Mouse (Mus musculus) left cerebral cortex, postnatal 4 days (tissue): ENCODE measurements at regions not wholly inside any gene's neighbourhood (a gene's known extent, or its start where the extent isn't known, plus 50 kb on each side); places are given as distances from the start of the nearest gene placed in this dataset.

Source experiments
- DNase-seq: peaks from one replicate; pipeline ENCODE4 v3.0.0-alpha.2; 2022
- intact Hi-C: fragments of 180-260 bp; cut with DNase I; formaldehyde crosslinking; loops from one replicate; pipeline ENCODE4 v1.15.1; 2025

DNA sequence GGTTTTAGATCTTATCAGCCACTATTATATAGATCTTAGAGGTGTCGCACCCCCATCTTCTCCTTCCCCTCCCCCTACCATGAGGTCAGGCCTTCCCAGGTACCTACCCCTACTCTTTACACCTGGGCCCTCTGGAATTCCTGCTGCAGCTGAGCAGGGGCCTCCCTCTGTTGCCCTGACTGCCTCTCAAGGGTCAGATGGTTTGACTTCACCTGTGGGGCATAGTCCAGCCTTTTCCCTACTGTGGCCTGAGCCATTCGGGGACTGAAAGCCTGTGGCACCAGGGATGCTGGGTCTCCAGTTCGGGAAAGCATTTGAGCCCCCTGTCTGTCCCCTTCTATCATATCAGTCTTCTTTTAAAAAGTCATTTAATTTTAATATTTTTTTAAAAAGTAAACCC lies 196.4 kb downstream of the Gadd45g start:
- intact Hi-C loops, result no loop called here
- DNase-seq, result no peak

DNA sequence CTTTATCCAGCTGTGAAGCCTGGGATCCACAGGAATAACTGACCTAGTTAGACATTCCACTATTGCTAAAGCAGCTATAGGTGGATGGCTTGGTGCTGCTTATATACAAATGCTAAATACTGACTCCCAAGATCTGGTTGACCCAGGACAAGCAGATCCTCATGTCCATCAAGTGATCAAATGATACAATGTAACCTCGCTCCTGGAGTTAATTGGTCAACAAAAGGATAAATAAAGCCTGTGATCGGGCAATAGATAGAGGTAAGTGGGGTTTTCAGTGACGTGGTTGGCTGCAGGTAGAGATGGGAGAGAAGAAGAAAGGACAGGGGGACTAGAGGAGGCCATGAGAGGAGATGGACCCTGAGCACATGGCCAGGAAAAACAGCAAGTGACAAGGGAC lies 197.4 kb downstream of the Gadd45g start:
- no peak for DNase-seq
- intact Hi-C loops, result no loop called here

DNA sequence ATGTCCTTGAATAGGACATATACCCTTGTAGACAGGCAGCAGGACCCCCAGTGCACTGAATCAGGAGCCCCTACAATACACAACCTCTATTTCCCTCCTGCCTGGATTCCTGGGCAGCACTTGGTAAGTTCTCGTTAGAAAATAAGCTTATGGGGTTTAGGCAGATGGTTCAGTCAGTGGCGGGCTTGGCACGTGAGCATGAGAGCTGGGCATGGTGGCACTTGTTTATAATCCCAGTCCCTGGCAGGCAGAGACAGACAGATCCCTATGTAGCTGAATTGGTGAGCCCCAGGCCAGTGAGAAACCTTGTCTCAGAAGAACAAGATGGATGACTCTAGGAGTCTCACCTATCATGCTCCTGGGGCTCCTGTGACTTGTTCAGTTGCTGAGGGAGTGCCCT lies 198.9 kb downstream of the Gadd45g start:
- peak; percentile 54 for DNase-seq
- intact Hi-C loops, result no loop called here

DNA sequence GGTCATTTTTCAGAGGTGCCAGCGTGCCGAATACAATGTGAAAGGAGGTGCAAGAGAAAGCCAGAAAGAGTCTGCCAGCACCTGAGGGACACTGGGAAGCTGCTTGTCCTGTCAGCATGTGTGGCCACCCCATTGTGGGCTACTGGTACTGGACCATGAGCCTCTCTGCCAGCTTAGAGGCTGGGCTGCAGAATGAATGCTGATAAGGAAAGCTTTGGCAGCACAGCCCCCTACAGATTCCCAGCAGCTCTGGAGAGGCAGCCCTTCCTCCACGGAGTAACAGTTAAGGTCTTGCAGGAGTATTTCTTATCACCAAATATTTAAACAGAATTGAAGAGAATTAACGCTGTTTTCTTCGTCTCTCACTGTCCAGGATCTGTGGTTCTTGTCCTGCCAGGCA lies 199.5 kb downstream of the Gadd45g start:
- DNase-seq, result no peak
- intact Hi-C loops, result no loop called here

DNA sequence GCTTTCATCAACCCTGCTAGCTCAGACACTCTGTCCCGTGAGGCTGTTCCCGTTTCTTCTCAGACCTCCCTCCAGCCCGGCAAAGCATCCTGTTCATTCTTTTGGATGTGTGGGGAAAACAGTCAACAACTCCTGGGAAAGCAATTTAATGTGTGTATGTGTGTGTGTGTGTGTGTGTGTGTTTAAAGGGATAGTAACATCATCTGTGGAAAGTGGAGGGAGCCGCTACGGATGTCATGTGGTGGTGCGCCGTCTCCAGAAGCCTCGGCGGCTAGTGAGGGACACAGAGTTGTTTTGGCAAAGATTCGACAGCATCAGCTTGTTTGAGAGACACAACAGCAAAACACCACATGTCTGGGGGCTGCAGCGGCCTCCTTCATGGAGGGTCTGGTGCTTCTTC lies 200.2 kb downstream of the Gadd45g start:
- intact Hi-C loops, result no loop called here
- DNase-seq, result no peak

DNA sequence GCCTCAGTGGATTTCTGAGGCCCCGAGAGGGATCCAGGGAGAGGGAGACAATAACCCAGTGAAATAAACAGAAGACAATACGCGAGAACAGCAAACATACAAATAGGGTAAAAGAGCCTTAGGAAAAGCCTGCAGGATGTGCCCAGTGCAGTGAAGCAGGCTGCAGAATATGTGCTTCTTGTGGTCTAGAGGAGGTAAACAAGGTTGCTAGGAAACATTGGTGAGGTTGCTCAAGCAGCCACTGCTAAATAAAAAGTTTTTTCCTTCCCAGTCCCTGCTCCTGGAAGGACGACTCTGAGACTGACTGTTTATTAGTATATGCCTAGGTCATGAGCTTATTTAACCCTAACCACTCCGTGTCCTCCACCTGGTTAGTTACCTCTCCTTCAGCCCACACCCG lies 201.5 kb downstream of the Gadd45g start:
- intact Hi-C loops, result no loop called here

DNA sequence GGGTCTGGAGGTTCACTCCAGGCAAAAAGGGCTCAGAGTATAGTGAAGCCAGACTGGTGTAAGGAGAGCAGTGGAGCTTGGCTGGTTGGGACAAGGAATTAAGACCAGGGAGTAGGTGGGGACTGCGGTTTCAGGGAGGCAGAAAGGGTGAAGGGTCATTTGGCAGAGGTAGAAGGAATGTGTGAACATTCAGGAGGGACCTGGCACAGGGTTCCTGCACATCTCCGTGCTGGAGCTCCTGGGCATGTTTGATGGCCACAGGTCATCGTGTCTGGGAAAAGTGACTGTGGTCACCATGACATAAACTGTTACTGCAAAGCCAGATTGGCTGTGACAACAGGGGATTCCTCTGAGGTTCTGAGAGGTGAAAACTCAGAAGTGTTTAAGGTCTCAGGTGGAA lies 202.3 kb downstream of the Gadd45g start:
- intact Hi-C loops, result no loop called here
- no peak for DNase-seq

More for the DNA sequence above, 201.5 kb downstream of the Gadd45g start:
- DNase-seq, result no peak

DNA sequence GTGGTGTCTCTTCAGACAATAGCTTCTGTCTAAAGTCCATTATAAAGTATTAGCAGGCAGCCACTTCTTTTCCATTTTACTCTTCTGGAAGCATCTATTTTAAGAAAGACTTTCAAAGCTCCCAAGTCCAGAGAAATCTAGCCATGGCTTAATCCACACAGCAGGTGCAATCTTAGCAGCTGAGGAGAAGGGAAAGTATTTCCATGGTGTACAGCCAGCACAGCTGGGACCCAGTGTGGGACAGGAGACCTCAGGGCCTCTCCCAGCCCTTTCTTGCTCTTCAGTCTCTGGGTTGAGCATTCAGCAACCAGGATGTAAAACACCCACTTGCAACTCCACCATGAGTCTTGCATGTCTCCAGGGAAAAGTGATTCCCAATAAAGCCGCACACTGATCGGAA lies 202.8 kb downstream of the Gadd45g start:
- intact Hi-C loops, result no loop called here
- DNase-seq, result no peak

DNA sequence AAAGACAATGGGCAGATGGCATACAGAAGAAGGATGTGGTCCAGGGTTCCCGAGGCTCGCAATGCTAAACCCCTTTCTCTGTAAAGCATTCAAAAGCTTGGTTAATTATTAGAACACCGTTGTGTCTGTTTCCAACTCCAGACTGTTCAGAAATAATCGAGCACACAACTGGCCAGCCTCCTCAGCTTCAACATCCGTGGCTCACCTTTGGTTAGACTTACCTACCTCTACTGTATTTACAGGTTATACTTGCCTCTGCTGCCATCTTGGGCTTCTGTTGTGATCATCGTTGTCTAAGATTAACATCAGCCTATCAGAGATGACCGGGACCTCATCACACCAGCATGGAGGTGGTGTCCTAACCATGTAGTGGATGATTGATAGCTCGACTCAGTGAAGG lies 209.3 kb downstream of the Gadd45g start:
- intact Hi-C loops, result no loop called here
- no peak for DNase-seq

DNA sequence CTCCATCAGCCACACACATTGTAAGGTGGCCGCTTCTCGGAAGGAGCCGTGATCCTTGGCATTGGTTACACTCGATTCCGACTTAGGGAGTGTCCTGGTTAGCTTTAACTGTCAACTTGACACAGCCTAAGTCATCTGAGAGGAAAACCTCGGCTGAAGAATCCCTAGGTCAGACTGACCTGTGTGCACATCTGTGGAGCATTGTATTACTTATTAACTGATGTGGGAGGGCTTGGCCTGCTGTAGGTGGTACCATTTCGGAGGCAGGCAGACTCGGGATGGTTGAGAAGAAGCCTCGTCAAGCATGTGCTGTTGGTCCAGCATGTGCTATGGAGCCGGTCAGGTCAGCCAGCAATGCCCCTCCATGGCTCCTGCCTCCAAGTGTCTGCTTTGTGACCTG lies 211.0 kb downstream of the Gadd45g start:
- intact Hi-C loops, result no loop called here
- no peak for DNase-seq

DNA sequence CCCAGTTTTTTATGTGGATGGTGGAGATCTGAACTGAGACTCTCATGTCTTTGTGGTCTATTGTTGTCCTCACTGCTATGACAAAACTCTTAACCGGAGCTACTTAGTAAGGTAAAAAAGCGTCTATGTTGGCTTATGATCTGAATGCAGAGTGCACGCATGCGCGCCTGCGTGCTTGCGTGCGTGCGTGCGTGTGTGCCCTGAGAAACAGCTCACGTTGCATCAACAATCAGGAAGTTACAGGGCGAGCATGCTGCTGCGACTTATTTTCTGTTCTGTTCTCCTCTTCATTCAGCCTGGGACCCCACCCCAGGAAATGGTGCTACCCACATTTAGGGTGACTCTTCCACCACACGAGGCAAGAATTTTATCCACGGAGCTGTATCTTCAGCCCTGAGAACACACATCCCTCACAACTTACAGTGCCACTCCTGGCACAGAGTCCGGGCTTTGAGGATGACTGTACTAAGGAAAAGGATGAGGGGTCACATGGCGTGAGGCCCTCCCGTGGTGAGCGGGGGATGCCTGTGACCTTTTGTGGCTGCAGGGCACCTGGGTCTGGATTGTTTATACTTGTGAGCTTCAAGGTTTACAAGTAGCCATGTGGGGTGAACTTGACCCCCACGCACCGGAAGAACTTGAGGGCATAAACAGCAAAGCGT lies 213.4 kb downstream of the Gadd45g start:
- DNase-seq, result no peak
- intact Hi-C loops, result no loop called here

DNA sequence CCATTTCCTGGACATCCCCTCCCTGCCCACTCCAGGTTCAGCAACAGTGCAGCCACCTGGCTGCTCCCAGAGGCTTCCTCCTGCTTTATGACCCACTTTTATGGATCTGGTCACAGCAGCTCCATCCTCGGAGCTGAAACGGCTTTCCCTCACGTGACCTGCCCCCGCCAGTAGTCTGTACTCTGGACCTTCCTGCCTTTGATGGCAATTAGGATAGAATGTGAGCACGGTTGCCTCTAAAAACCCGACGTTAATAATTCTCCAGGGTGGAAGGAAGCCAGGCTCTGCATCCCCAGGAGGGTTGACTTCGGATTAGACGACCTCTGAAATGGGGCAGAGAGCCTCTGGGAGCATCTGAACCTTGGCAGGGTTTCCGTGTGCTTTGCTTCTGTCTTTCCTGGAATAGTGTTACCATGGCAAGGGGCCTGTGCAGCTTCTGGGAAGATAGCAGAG lies 214.0 kb downstream of the Gadd45g start:
- no peak for DNase-seq
- intact Hi-C loops, result no loop called here

DNA sequence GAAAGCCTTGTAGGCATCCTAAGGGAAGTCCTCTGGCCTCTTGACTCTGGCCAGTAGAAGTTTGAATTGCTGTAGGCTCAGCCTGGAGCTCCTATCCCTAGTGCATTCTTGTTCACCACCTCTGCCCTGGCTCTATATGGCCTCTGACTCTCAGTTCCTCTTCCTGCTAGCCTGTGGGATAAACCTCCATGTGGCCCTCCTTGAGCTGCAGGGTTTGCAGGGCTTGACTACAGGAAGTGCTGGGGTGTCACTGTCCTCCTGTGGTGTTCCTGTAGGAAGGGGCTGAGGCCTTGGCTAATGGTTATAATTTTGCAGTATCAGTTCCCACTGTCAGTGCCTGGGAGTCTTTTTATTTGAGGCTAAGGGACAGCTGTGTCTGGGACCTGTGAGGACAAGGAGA lies 215.0 kb downstream of the Gadd45g start:
- DNase-seq, result no peak
- intact Hi-C loops, result no loop called here

DNA sequence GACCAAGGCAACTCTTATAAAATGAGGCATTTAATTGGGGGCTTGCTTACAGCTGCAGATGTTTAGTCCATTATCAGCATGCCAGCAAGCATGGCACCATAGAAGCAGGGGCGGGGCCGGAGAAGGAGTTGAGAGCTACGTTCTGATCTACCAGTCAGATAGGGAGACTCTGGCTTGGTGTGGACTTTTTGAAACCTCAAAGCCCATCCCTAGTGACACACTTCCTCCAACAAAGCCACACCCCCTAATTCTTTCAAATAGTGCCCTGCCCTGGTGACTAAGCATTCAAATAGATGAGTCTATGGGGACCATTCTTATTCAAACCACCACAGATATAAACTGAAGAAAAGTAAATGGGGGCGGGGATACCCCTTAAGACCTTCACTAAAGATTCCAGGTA lies 215.4 kb downstream of the Gadd45g start:
- DNase-seq, result no peak
- intact Hi-C loops, result no loop called here

DNA sequence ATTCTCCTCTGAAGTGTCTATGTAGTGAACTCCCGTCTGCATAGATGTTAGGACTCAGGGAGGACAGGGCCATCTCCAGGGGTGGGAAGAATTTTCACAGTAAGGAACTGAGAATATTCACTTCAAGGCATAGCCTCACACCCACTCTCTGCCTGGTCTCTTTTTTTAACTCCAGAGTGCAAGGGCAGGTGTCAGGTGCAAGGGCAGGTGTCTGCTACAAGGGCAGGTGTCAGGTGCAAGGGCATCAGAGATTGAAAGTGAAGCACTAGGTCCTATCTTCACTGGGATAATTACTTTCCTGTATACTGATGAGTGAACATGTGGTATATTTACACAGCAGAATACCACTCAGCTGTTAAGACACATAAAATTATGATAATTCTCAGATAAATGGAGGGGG lies 216.1 kb downstream of the Gadd45g start:
- DNase-seq, result no peak
- intact Hi-C loops, result no loop called here

DNA sequence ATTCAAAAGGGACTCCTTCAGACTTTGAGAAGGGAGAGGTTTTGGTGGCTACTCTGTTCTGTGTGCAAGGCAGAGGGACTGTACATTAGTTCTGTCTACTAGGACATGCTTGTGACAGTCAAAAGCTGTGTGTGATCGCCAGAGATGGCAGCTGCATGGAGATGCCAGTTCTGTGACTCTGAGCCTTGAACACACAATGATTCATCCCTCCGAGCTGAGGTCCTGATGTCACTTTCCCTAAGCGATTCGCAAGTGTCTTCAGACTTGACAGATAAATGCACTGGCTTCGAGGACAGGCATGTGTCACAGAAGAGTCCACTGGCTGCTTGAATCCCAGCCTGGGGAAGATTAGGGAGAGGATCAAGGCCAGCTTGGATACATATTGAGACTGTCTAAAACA lies 218.8 kb downstream of the Gadd45g start:
- no peak for DNase-seq
- intact Hi-C loops, result no loop called here

DNA sequence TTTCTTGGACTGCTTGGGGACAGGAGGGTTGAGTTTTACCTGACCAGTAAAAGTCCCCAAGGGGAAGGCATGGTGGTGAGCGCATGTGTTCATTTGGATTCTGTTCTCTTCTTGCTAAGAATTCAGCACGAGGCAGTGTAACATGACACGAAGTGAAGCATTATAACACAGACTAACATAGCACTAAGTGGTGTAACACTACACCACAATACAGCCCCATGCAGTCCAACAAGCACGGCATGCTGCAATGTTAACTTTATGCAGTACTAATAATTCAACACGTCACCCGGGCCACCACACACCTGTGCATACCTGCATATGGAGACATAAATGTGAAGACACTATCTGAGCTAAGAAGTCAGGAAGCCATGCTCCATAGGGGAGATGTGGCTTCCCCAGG lies 219.2 kb downstream of the Gadd45g start:
- no peak for DNase-seq
- intact Hi-C loops, result no loop called here

DNA sequence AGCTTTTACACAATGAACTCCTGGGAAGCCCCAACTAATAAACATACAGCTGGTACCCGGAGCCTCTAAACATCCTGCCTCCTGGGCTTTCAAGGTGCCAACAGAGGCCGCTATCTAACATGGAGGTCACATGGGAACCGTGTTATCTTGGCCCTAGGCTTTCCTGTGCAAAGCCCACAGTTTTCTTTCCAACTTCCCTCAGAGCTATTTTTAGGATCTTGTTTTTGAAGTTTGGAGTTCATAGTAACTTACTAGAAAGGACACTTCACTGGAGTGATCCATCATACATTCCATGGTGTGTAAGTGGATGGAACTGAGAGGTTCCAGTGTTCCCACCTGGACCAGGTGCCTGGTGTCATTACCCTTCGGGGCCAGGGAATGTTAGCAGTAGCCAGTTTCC lies 220.6 kb downstream of the Gadd45g start:
- DNase-seq, result no peak
- intact Hi-C loops, result no loop called here

DNA sequence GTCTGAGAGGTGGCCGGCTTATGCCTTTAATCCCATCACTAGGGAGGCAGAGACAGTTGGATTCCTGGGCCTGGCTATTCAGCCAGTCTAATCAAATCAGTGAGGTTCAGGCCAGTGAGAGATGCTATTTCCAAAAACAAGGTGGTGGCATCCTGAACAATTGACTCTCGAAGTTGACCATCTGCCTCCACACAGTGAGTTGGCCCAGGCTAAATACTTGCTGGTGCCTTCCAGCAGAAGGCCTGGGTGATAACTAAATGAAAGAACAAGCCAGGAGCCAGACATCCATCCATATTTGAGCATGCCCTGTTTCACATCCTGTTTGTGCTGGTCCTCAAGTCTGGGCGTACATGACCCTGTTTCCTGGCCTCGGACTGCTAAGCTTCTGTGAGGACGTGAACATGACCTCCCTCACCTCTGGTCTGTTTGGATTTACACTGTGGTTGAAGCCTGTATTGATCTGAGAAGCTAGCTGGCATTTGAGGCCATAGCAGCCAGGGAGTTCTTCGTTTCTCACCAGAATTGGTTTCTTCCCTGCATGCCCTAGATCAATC lies 222.5 kb downstream of the Gadd45g start:
- no peak for DNase-seq
- intact Hi-C loops, result no loop called here

DNA sequence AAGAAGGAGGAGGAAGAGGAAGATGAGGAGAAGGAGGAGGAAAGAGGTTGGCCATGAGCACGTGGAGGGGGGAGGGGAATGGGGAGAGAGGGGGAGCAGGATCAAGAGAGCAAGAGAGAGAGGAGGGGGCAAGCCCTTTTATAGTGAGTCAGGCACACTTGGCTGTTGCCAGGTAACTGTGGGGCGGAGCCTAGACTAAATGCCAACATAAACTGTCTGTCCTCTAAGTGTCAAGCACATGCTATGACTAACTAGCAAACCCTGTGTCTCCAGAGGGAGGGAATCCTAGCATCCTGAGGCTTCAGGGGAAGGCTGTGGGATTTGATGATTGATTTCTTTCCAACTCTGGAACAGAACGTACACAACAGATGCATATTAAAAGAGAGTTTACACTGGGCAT lies 223.2 kb downstream of the Gadd45g start:
- intact Hi-C loops, result no loop called here
- no peak for DNase-seq

DNA sequence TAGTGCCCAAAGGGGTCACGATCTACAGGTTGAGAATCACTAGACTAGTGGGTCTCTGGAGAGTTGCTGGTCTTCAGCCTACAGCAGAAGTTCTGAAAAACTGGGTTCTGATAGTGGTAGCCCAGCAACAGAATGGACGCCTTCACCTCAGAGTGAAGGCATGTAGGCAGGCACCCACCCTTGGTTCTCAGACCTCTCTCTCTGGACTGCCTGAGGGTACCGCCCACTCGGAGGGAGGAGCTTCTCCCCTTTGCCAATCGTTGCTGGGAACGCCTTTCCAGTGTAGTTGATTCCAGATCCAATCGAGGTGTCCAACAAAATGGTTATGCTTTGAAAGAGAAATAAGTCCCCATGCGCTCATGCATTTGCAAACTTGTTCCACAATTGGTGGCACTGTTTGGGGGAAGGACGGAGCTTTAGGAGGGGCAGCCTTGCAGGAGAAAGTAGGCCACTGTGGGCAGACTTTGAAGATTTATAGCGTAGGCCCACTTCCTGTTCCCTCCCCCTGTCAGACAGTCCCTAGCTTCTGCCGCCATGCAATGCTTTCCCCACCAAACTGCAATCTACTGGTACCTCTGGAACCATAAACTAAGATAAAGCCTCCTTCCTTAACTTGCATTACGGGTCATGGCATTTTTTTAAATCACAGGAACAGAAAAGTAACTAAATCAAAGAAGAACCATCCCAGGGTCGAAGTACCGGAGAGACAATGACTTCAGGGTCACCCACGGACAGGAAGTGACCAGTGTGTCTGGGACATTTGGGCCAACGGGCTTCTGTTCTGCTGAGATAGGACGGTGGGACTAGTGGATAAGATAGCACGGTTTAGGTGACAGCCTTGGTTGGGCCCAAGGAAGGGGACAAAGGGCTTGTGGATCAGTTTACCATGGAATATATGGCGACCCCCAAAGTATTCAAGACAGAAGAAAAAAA lies 224.5 kb downstream of the Gadd45g start:
- intact Hi-C loops, result no loop called here
- no peak for DNase-seq

DNA sequence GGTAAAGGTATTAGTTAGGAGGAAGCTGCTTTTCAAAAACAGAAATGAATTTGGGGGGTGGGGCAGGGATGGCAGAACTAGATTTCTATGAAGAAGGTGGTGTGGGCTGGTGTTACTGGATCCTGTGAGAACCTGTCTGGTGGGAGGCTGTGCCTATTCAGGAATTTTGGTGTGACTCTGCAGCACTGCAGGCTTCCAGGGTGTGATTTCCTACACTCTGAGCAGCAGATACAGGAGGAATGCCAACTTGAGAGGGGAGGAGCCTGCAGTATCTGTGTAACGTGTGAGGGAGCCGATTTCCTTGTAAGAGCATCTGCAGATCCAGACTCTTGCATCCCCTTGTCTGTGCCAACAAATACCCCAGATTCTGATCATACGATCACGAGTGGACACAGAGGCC lies 231.1 kb downstream of the Gadd45g start:
- intact Hi-C loops, result no loop called here
- no peak for DNase-seq
